Mouse (Mus musculus): Measurements from ENCODE around the gene Gpr152. TPM values are rescaled to one million over a fixed set of nuclear protein-coding genes. Genes with fewer than 3 reads are reported as not detected.

The Gpr152 gene
- total RNA-seq, 2 experiments from 2014 or later = 0.07 TPM; not detected in 1

DNA sequence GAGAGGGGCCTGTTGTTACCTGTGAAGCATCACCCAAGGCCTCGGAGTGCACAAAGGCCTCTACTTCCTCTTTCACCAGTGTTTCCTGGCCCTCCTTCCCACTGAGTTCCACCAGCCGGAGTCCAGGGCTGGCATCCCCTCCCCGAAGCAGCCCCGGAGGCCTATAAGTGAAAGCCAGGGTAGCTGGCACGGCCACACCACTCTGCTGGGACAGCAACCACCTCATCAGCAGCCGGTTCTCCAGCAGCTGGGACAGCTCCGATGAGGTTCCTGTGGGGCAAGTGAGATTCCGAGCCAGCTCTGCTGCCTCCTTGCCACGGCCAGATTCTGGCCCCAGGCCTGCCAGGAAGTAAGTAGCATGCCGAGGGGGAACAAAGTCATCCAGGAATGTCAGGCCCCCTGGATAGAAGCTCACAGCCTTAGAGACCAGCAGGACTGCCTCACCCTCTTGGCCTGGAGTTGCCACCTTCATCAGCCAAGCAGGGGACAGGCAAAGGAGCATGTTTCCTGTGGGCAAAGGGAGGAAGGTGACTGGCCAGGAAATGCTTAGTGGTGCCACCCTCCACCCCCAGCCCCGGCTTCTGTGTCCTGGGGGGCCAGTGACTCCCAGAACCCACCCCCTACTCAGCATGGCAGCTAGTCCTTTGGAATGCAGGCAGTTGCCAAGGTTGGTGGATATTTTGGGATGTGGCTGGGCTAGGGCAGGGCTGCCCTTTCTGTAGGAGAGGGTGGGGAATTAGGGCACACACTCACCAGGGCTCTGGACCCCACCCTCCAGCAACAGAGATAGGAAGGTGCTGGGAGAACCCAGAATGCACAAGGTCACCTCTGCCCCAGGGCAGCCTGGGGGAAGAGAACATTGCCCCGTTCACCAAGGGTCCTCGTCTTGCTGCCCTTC lies 32.1 kb downstream of the Gpr152 start:
- peak; percentile 69 for DNase-seq

- DNase-seq = no peak
These were observed 33.3 kb downstream of the Gpr152 start for GRCm38 (mm10) chr19:4172925-4173324.

DNA sequence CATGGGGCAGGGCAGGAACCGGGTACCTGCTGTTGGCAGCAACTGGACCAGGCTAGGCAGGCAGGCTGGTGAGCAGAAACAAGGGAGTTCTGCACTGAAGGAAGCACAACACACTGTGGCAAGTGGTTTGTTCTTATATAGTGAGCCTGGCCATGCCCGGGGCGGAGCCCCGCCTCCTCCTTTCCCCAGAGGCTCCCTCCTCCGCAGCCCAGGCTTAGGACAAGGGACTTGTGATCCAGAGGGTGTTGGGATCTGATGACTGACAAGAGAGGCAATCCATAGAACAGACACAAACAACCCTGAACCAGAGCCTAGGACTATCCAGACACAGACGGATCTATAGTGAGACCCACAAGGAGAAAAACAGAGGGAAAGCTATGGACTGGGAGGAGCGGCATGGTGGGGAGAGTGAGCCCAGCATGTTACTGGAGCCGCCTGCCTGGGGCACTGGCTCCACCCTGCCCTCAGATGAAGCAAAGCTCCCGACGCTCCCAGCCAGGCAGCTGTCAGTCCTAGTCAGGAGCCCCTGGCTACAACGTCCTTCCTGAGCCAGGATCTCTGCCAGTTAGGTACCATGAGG lies 35.9 kb downstream of the Gpr152 start, which contains the start of gene Carns1:
Carns1 (minus strand) TSS at position 112 of the 580 bp plus-strand sequence.
- DNase-seq = peak; percentile 76

- DNase-seq = no peak
These were observed 40.8 kb downstream of the Gpr152 start for GRCm38 (mm10) chr19:4180411-4180810.

DNA sequence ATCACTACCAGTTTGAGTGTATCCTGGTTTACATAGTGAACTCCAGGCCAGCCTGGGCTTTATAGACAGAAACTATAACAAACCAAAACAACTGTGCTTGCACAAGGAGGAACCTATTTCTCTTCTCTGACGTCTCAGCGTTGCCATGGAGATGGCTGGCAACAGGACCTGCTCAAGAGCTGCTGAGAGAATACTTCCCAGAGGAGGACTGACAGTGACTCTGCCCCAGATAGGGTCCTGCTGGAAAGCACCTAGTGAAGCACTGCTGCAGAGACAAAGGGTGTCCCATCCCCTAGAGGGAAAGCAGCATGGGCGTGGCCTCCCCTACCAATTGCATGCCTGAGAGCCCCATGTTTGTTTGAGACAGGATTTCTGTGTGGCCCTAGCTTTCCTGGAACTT lies 42.3 kb downstream of the Gpr152 start:
- DNase-seq = peak; percentile 56

GRCm38 (mm10) chr19:4183689-4184088 lies 44.1 kb downstream of the Gpr152 start:
- DNase-seq = no peak

GRCm38 (mm10) chr19:4184976-4185975 lies 45.7 kb downstream of the Gpr152 start:
- peak; percentile 47 for DNase-seq

DNA sequence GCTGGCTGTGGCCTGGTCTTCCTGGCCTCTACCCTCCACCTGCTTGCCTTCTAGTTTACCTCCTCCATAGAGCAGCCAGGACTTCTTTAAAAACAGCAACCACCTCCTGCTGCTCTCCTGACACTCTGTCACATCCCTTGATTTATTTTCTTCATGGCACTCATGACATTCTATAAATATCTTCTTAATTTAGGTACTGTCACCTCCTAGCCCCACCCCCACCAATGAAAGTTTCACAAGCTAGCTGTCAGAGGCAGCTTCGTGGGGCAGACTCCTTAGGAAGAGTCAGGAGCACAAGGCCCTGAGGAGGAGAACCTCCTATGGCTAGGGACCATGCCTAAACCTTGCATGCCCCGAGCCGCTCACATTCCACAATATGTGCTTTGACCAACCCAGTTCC lies 47.7 kb downstream of the Gpr152 start:
- no peak for DNase-seq

DNA sequence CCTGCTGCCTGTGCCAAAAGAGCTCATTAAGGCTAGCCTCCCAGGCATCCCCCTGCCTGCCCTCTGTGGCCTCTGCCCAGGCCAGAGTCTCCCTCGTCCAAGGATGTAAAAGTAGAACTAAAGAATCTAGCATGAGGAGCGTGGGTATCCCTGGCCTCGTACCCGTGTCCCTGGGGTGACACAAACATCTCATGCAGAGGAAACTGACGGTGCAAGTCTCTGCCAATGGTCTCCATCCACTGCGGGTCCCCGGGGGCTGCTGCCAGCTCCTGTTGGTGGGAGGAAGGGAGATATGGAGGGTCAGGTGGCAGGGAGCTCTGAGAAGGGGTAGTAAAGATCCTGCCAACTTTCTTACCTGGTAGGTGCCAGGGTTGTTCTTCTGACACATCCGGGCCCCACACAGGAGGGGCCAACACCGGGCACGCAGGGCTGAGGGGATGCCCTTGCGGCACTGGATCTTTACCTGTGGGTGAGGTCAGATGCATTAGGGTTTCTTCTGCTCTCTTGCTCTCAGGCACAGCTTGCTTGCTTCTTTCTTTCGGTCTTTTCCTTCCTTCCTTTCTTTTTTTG lies 49.5 kb downstream of the Gpr152 start:
- DNase-seq = no peak

DNA sequence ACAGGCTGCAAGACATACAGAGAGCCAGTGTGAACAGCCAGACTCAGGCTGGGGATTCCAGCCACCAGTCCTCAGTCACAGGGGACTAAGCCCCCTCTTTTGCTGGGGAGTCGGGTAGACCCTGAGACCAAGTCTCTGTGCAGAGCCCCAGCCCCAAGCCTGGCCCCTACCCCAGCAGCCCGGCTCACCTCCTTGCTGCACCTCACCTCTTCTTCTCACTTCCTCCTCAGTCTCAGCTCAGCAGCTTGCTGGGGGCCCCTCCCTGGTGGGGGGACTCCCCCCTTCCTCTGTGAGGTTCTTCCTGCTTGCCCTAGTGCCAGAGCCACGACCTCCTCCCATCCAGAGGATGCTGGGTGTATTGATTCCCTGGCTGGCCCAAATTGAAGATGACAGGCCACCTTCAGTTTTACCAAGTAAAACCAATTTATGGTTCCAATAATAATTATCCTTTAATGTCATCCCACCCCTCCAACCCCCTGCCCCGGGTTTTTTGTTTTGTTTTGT lies 51.3 kb downstream of the Gpr152 start, which contains the start of gene Tbc1d10c:
Tbc1d10c (minus strand) TSS at position 454 of the 504 bp plus-strand sequence.
- no peak for DNase-seq

DNA sequence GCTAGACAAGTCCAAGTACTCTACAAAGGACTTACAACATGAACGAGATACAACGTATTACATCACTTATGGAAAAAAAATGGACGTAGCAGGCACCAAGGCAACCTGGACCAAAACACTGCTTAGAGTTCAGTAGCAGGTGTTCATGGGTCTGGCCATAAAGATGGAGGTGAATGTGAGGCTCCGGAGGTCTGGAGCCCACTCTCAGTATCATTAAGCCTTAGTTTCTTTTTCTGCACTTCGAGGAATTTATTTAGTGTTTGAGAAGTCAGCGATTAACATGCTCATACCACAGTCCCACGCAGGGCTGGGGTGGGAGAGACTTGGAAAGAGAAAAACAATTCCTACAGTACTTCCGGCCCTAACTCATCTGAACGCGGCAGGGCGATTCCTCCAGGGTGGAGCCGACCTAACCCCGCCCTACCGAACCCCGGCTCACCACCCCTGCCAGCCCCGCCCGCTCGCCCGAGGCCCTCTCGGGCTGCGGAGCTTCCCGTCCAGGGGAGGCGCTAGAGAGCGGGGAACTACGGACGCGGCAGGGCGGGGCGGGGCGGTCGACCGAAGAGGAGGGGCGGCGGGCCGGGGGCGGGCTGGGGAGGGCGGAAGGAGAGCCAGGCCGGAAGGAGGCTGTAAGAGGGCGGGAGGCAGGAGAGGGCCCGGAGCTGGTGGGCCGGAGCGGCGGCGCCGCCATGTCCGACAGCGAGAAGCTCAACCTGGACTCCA lies 52.1 kb downstream of the Gpr152 start, which contains the start of gene Ppp1ca:
Ppp1ca (plus strand) TSS at position 538 of the 723 bp plus-strand sequence.
- peak; percentile 99 for DNase-seq

GRCm38 (mm10) chr19:4192251-4192985 lies 52.8 kb downstream of the Gpr152 start:
- no peak for DNase-seq

DNA sequence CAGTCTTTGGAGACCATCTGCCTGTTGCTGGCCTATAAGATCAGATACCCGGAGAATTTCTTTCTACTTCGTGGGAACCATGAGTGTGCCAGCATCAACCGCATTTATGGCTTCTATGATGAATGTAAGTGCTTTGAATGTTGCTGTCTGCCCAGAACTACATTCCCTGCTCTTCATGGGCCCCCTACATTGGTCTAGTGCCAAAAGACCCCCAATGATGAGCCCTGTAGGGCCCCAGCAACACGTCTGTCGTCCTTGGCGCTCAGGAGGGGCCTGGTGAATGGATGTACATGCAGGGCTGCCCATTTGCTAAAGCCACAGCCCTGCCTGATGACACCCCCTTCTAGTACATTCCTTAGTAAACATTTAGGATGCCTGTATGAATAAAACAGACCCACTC lies 53.5 kb downstream of the Gpr152 start:
- no peak for DNase-seq

DNA sequence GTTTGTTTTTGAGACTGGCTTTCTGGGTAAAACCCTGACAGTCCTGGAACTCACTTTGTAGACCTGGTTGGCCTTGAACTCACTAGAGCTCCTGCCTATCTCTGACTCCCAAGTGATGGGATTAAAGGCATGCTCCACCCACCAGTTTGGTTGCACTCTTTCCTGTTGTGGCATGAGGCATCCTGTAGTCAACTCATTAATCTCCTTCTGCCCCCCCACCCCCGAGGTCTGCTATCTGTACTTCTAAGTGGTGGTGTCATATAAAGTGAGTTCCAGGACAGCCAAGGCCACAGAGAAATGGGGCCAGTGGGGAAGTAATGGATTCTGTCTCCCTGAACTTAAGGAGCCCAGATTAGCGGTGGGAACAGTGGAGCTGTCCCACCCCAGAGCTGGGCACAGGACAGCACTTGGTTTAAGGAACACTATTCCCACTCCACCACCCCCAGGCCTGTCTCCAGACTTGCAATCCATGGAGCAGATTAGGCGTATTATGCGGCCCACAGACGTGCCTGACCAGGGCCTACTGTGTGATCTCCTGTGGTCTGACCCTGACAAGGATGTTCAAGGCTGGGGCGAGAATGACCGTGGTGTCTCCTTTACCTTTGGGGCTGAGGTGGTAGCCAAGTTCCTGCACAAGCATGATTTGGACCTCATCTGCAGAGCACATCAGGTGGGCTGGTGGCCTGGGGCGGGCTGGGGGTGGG lies 54.6 kb downstream of the Gpr152 start:
- DNase-seq = no peak

GRCm38 (mm10) chr19:4194776-4195650 lies 55.4 kb downstream of the Gpr152 start:
- DNase-seq = no peak
